Mouse (Mus musculus) liver, adult 2 months (tissue): ENCODE data around the gene Rpsa. TPM values are rescaled to one million over a fixed set of nuclear protein-coding genes. Genes with fewer than 3 reads are reported as not detected.
A peak's percentile ranks its signal among the peaks of the same experiment; 100 is the strongest.

Experiments used
- DNase-seq: peaks from one replicate; pipeline ENCODE4 v3.0.0-alpha.2; 2011; ENCODE audit warnings: low read depth, low spot score; ENCODE audit errors: extremely low read depth
- H3K27ac ChIP-seq: fragments of 200-500 bp; replicated peaks from 2 replicates; pipeline ENCODE4 v1.5.1; 2012; ENCODE audit warnings: low read depth, mild to moderate bottlenecking, control low read depth, inconsistent platforms, low read length; ENCODE audit not compliant: insufficient read depth
- H3K27me3 ChIP-seq: fragments of 200-500 bp; 2 replicates; pipeline ENCODE4 v1.6.1; 2012; ENCODE audit warnings: mild to moderate bottlenecking, moderate library complexity, low read length, inconsistent platforms; ENCODE audit not compliant: control insufficient read depth, insufficient read depth
- H3K36me3 ChIP-seq: fragments of 200-500 bp; 2 replicates; pipeline ENCODE4 v1.6.1; 2012; ENCODE audit warnings: low read length, inconsistent platforms; ENCODE audit not compliant: control insufficient read depth, insufficient read depth
- H3K4me1 ChIP-seq: fragments of 200-500 bp; 2 replicates; pipeline ENCODE4 v1.6.1; 2011; ENCODE audit warnings: low read length; ENCODE audit not compliant: control insufficient read depth, insufficient read depth
- H3K4me3 ChIP-seq: fragments of 200-500 bp; 2 replicates; pipeline ENCODE4 v1.5.1; 2011; ENCODE audit warnings: low read depth, mild to moderate bottlenecking, control low read depth, low read length, moderate library complexity; ENCODE audit not compliant: insufficient read depth
- H3K79me2 ChIP-seq: fragments of 200-500 bp; 2 replicates; pipeline ENCODE4 v1.6.1; 2012; ENCODE audit warnings: inconsistent platforms, mild to moderate bottlenecking, low read length, moderate library complexity; ENCODE audit not compliant: control insufficient read depth, insufficient read depth
- H3K9ac ChIP-seq: fragments of 200-500 bp; 2 replicates; pipeline ENCODE4 v1.6.1; 2012; ENCODE audit warnings: low read depth, mild to moderate bottlenecking, control low read depth, inconsistent platforms, low read length
- CTCF ChIP-seq: fragments of 200-500 bp; IDR thresholded peaks from 2 replicates; pipeline ENCODE4 v1.5.1; 2011; ENCODE audit warnings: low read depth, low read length, control low read depth
- POLR2A ChIP-seq: fragments of 200-500 bp; IDR thresholded peaks from 2 replicates; pipeline ENCODE4 v1.6.1; 2011; ENCODE audit warnings: low read length, control low read depth; ENCODE audit not compliant: insufficient read depth; ENCODE audit errors: extremely low read depth
- WGBS: fragments of 180-500 bp; shearing (Covaris S2); methylation state at CpG from one replicate; pipeline ENCODE4 v1.1.7; 2018; 5-methylcytosine and 5-hydroxymethylcytosine counted together
- polyA plus RNA-seq: library from polyadenylated mRNA; depleted of rRNA; stranded (reverse); fragments of >200 nt; gene quantifications from 2 replicates; pipeline ENCODE4 v1.2.3, GENCODE M21; 2012; rRNA removed
- total RNA-seq: library from RNA; depleted of rRNA; stranded (reverse); fragments of >200 nt; gene quantifications from 2 replicates; pipeline ENCODE4 v1.2.3, GENCODE M21; 2014; rRNA removed

Rpsa gene
- 646 and 710 TPM in 2 replicates for total RNA-seq
- polyA plus RNA-seq, result 896 and 1,141 TPM in 2 replicates

- peak within 1 kb of the TSS; percentile 97 for H3K4me3 ChIP-seq
- TF ChIP-seq POLR2A (peak; percentile 79), CTCF (no peak)
- peaks cover 42% of the 10 kb centered on the region for H3K36me3 ChIP-seq
- H3K27ac ChIP-seq, result peak within 1 kb of the TSS; percentile 81
- WGBS, result 1% methylated on average over 72 of the region's 72 CpGs
- peak; percentile 87 for DNase-seq
- H3K27me3 ChIP-seq, result no peaks in the 10 kb centered on the region
- H3K79me2 ChIP-seq, result peaks cover 4% of the 10 kb centered on the region
- peak within 1 kb of the TSS; percentile 97 for H3K9ac ChIP-seq
- H3K4me1 ChIP-seq, result peaks cover 9% of the 10 kb centered on the region
These were observed at the start of gene Rpsa for GRCm38 (mm10) chr9:120127538-120128251. Gene Rpsa (plus strand): TSS chr9:120127689.

- TF ChIP-seq POLR2A (no peak), CTCF (no peak)
- Histone ChIP-seq H3K27ac (no peak overlapping the region), H3K9ac (no peak overlapping the region), H3K27me3 (no peaks in the 10 kb centered on the region), H3K79me2 (no peaks in the 10 kb centered on the region), H3K4me3 (no peak overlapping the region), H3K4me1 (no peaks in the 10 kb centered on the region), H3K36me3 (no peaks in the 10 kb centered on the region)
- DNase-seq, result no peak
- 86% methylated on average over 3 of the region's 3 CpGs for WGBS
These were observed 49.2 kb upstream of the Rpsa start for GRCm38 (mm10) chr9:120078241-120078640.

DNA sequence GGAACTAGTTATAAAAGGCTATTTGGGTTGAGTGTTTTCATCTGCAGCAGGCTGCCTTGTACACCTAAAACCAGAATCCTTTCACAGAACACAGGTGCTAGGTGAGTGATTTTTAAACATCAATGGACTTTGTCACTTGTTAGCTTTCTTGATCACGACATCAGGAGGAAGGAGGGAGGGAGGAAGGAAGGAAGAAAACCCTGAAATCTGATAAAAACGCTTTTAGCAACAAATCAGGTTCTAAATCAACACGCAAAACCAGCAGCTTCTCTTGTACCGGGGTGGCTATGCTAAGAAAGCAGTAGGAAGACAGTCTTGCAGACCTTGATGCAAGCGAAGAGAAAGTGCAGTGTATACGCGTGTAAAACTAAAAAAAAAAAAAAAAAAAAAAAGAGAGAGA, 47.6 kb upstream of the Rpsa start:
- Histone ChIP-seq H3K36me3 (no peaks in the 10 kb centered on the region), H3K27ac (no peak overlapping the region), H3K4me1 (no peaks in the 10 kb centered on the region), H3K9ac (no peak overlapping the region), H3K4me3 (no peak overlapping the region), H3K79me2 (no peaks in the 10 kb centered on the region), H3K27me3 (no peaks in the 10 kb centered on the region)
- TF ChIP-seq POLR2A, result no peak
- TF ChIP-seq CTCF, result no peak
- DNase-seq, result no peak
- 63% methylated on average over 7 of the region's 7 CpGs for WGBS

GRCm38 (mm10) chr9:120080546-120081108, 46.9 kb upstream of the Rpsa start:
- no peaks in the 10 kb centered on the region for H3K27me3 ChIP-seq
- H3K27ac ChIP-seq, result no peak overlapping the region
- no peaks in the 10 kb centered on the region for H3K36me3 ChIP-seq
- 84% methylated on average over 8 of the region's 8 CpGs for WGBS
- H3K4me3 ChIP-seq, result no peak overlapping the region
- TF ChIP-seq CTCF, result no peak
- no peaks in the 10 kb centered on the region for H3K4me1 ChIP-seq
- no peak overlapping the region for H3K9ac ChIP-seq
- DNase-seq, result no peak
- no peaks in the 10 kb centered on the region for H3K79me2 ChIP-seq

DNA sequence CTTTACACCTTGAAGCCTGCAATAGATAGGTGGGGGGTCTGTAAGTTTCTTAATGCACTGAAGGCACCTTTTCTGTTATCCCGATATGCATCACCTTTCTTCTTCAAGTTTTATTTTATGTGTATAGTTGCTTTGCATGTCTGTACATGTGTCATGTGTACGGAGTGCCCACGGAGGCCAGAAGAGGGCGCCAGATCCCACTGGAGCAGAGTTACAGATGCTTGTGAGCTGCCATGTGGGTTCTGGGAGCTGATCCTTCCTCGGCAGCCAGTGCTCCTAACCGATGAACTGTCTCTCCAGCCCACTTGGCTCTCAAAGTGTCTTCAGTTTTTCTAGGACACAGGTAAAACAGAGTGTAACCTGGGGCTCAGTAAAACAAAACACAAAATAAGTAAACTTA, 46.2 kb upstream of the Rpsa start:
- H3K4me3 ChIP-seq, result no peak overlapping the region
- H3K27ac ChIP-seq, result no peak overlapping the region
- WGBS, result 78% methylated on average over 6 of the region's 6 CpGs
- no peaks in the 10 kb centered on the region for H3K36me3 ChIP-seq
- H3K4me1 ChIP-seq, result no peaks in the 10 kb centered on the region
- no peak overlapping the region for H3K9ac ChIP-seq
- no peaks in the 10 kb centered on the region for H3K27me3 ChIP-seq
- no peak for DNase-seq
- no peaks in the 10 kb centered on the region for H3K79me2 ChIP-seq
- peak; percentile 42 for TF ChIP-seq CTCF
- no peak for TF ChIP-seq POLR2A

GRCm38 (mm10) chr9:120081967-120082366, 45.5 kb upstream of the Rpsa start:
- TF ChIP-seq CTCF (no peak), POLR2A (no peak)
- Histone ChIP-seq H3K9ac (no peak overlapping the region), H3K36me3 (no peaks in the 10 kb centered on the region), H3K27me3 (no peaks in the 10 kb centered on the region), H3K4me3 (no peak overlapping the region), H3K27ac (no peak overlapping the region), H3K79me2 (no peaks in the 10 kb centered on the region), H3K4me1 (no peaks in the 10 kb centered on the region)
- WGBS, result 76% methylated on average over 5 of the region's 5 CpGs
- no peak for DNase-seq
